Mouse (Mus musculus): Measurements from ENCODE around the gene Tmeff1.
"Not testable (repeated sequence)": the region's sequence is repeated elsewhere in the genome, so short reads cannot be mapped to it uniquely, and the experiment has no call there.

Gene Tmeff1

DNA sequence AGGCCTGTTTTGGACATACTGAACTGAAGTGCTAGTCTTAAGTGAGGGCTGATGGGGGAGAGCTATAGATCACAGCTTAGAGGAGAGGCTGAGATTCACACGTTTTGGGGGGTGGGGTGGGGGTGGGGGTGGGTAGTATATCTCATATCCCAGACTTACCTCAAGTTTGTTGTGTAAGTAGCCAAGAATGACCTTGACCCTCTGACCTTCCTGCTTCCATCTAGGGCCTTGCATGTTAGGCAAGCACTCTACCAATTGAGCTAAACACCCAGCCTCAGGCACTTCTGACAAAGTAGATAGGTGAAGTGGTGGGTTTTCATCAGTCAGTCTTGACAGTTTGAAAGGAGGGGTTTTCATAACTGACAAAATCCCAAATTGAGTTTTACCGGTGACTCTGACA is 92.8 kb downstream of the Tmeff1 start:
- POLR2A ChIA-PET: interaction anchor here in 1 of 4 experiments (0.9 to 1.6 kb wide), 2 partner anchors 40 to 92 kb away, joined by 3 to 7 read pairs; no protein-coding TSS in a partner anchor
- CTCF ChIA-PET: interaction anchor here in 1 of 4 experiments (0.6 kb wide), 2 partner anchors 21 to 210 kb away, joined by 8 to 12 read pairs; no protein-coding TSS in a partner anchor

DNA sequence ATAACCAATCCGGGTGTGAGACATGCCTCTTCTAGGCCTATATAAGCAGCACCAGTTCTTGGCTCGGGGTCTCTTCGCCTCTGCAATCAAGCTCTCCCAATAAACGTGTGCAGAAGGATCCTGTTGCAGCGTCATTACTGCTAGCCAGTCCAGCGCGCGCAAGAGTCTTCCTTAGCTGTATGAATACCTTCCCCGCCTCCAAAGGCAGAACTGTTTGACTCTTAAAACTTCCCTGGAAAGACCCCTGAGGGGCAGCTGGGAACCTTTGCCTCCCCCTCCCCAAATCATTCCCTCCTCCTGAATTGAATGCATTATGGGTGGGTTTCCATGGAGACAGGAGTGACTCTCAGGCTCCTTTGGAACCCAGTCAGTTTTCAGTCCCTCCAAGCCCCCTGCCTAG is 93.8 kb downstream of the Tmeff1 start:
- ChIA-PET POLR2A (interaction anchor here in 1 of 4 experiments (1.2 kb wide), 1 partner anchor 95 kb away, joined by 4 read pairs; no protein-coding TSS in a partner anchor), CTCF (no interaction called here)

DNA sequence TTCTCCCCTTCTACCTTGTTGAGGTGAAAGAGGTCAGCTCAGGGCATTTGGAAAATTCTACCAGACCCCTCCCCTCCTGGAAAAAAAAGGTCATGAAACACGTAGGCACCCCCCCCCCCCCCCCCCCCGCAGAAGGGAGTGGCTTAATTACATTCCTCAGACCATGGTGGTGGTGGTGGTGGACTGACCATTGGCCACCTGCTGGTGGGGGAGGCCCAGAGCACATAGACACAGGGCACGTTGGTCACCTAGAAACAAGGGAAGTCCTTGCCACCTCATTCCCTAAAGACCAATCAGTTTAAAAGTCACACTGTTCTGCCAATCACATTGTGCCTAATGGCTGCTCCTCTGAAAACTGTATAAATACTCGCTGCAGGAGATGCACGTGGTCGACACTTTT is 94.8 kb downstream of the Tmeff1 start:
- POLR2A ChIA-PET: interaction anchor here in 2 of 4 experiments (0.6 to 1.2 kb wide), 3 partner anchors 96 to 953 kb away, joined by 3 to 4 read pairs (median 3); no protein-coding TSS in a partner anchor
- CTCF ChIA-PET: interaction anchor here in 1 of 4 experiments (0.7 kb wide), 1 partner anchor 13 kb away, joined by 9 read pairs; no protein-coding TSS in a partner anchor

DNA sequence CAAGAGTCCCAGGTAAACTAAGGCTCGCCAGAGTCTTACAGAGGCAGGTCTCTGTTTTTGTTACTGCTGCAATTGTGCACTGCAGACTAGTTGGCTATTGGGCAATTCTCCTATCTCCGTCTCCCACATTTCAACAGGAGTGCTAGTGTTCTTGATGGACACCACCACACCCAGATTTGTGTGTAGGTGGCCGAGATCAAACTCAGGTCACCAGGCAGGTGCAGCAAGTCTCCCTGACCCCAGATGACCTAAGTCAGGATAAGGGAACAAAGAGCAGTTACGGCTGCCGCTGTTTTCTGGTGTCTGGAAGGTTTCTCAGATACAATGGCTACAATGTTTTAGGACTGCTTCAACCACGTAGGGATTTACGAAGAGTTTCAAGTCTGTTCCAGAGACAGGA is 95.2 kb downstream of the Tmeff1 start:
- ChIA-PET CTCF (interaction anchor here in 1 of 4 experiments (0.8 kb wide), 1 partner anchor 45 kb away, joined by 5 read pairs; no protein-coding TSS in a partner anchor), POLR2A (interaction anchor here in 2 of 4 experiments (0.7 to 1.2 kb wide), 4 partner anchors 54 to 110 kb away, joined by 3 to 6 read pairs (median 4); no protein-coding TSS in a partner anchor)

DNA sequence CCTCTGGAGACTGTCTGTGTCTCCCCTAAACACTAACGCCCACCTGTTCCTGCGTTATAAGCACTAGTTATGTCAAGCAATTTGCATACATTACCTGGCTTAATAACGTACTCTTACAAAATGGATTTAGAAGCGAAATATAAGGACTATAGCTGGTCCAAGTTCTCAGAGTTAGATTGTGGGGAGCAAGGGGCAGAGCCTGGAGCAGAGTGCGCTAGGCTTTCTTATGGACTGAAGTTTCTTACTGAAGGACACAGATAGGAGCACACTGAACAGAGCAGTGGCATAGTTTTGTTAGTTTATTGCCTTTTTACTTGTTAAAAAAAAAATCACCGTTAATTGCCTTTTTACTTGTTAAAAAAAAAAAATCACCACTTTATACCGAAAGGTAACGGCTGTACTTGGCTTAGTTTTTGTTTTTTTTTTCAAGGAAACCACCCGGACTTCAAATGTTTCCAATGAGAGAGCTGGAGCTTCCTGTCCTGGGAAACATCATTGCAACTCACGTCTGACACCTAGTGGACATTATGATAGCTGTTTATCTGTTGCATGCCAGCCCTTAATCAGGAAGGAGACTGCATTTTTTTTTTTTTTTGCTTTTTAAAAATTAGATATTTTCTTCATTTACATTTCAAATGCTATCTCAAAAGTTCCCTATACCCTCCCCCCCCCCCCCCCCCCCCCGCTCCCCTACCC is 95.8 kb downstream of the Tmeff1 start:
- ChIA-PET CTCF (interaction anchor here in 3 of 4 experiments (0.5 to 1.4 kb wide), 36 partner anchors 8 to 1430 kb away, joined by 3 to 17 read pairs (median 4); partner anchors contain the start of gene Tmeff1 (in 1 of the 3)), POLR2A (interaction anchor here in 3 of 4 experiments (0.5 to 1.2 kb wide), 13 partner anchors 8 to 617 kb away, joined by 3 to 9 read pairs (median 3); partner anchors contain the start of gene Tmeff1 (in 1 of the 3))

DNA sequence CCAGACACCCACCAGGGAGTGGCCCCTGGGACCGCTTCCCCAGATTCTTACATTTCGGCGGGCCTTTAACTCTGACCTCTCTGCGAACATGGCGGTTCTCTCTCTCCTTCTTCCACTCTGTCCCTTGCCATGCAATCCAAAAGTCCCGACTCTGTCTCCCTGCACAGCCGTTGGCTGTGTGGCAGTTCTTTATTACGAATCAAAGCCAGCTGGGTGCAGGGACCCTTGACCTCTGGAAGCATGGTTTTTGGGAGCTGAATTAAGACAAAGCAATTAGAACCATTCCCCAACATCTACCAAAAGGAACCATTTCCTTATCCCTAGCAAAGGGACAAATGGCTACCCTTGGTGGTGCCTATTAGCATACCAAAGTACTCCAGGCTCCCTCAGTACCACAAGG is 98.2 kb downstream of the Tmeff1 start:
- CTCF ChIA-PET: no interaction called here
- POLR2A ChIA-PET: no interaction called here

DNA sequence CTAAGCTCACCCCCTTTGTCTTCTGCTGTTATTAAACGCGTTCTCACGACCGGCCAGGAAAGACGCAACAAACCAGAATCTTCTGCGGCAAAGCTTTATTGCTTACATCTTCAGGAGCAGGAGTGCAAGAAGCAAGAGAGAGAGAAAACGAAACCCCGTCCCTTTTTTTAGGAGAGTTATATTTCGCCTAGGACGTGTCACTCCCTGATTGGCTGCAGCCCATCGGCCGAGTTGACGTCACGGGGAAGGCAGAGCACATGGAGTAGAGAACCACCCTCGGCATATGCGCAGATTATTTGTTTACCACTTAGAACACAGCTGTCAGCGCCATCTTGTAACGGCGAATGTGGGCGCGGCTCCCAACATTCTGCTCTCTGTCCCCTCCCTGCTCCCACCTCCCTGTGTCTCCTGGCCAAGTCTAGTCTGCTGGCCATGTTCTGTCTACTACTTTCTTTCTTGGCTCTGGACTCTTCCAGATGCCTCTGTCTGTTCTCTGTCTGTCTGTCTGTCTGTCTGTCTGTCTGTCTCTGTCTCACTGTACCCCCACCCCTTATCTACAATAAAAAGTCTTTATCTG is 98.7 kb downstream of the Tmeff1 start:
- CTCF ChIA-PET, POLR2A ChIA-PET: not testable (repeated sequence)

DNA sequence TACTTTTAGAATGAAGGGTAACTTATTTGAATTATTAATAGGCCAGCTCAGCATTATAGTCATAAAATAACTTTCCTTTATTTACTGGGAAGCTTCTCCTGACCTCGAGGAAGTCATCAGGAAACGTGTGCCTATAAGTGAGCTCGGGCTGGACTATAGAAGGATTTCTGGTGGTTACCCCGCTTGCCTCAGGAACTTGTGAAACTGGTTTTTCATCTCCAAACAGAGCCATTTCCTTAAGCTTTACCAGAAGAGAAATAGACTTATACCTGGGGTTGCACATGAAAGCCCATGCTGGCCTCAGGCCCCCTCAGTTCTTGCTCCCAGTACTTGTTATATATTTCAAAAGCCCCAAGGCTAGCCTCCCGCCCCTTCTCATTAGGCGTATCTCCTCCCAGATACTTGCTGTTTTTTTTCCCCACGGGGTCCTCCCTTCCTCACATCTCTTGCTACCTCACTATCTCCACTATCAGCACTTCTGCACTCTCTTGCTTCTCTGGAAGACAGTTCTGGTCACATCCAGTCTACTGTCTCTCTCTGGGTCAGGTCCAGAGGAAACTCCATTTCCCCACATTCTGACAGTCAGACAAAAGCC is 99.7 kb downstream of the Tmeff1 start:
- ChIA-PET POLR2A (no interaction called here), CTCF (no interaction called here)

DNA sequence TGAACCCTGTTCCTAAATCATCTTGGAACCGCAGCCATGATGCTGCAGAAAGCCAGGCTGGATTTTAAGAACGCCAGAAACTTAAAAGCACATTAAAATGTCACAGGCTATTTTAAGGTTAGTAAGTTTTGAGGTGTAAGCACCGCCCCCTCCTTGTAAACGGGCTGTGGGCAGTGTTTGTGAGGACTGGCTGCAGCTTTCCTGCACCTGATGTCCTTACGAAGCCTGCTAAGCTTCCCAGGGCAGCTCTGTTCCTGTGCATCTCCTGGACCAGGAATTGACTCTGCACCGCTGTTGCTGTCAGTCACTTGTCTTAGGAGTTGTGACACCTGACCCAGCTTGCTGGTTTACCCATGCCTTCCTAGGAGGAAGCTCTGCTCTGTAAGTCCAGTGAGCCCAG is 103.2 kb downstream of the Tmeff1 start:
- POLR2A ChIA-PET: interaction anchor here in 1 of 4 experiments (0.6 to 0.8 kb wide), 2 partner anchors 8 to 103 kb away, joined by 3 read pairs; partner anchors contain the start of gene Tmeff1
- CTCF ChIA-PET: no interaction called here

DNA sequence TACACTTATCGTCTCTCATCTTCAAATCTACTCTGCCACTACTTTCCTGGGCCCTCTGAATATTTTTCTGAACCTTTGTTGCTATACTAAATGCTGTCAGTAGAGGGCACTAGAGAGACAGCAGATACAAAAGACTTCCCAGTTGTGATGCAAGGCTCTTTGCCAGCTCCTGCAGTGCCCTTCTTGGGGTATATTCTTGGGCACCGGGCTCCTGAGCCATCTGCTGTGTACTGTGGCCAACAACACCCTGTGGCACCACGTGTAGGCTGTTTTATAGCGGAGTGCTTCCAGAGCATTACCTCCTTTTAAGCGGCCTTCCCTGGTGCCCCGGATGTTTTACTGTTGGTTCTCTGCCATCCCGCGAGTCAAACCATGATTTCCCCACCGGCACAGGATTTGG is 105.7 kb downstream of the Tmeff1 start:
- ChIA-PET POLR2A (interaction anchor here in 1 of 4 experiments (0.6 kb wide), 1 partner anchor 123 kb away, joined by 3 read pairs; no protein-coding TSS in a partner anchor), CTCF (interaction anchor here in 1 of 4 experiments (1.4 kb wide), 1 partner anchor 10 kb away, joined by 4 read pairs; no protein-coding TSS in a partner anchor)

DNA sequence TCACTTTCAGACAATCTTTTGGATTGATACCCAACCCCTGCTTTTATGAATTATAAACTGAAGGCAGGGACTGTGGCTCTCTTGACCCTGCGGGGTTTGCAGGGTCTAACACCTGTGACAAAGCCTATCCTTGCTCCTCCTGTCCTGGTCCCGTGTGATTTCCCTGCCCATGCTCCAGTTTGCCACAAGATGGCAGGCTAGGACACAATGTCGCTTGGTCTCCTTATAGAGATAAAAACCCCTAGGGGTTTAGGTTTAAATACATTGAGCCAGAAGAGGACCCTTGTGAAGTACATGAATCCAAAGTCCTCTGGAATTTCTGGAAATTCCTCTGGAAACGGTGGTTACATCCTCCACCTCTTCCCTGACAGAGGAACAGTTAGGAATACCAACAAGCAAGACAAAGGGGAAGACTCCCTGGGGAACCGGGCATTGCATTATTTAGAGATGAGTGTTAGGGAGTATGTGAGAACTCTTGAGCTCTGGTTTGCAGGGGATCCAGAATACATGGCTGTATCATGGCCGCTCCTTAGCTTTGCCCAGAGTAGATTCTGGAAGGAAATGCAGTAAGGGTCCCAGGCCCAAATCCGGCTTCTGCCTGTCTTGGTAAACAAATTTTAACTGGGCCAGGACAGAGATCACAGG is 106.9 kb downstream of the Tmeff1 start:
- CTCF ChIA-PET: interaction anchor here in 3 of 4 experiments (0.5 to 1.0 kb wide), 4 partner anchors 11 to 461 kb away, joined by 3 read pairs; no protein-coding TSS in a partner anchor
- POLR2A ChIA-PET: no interaction called here

DNA sequence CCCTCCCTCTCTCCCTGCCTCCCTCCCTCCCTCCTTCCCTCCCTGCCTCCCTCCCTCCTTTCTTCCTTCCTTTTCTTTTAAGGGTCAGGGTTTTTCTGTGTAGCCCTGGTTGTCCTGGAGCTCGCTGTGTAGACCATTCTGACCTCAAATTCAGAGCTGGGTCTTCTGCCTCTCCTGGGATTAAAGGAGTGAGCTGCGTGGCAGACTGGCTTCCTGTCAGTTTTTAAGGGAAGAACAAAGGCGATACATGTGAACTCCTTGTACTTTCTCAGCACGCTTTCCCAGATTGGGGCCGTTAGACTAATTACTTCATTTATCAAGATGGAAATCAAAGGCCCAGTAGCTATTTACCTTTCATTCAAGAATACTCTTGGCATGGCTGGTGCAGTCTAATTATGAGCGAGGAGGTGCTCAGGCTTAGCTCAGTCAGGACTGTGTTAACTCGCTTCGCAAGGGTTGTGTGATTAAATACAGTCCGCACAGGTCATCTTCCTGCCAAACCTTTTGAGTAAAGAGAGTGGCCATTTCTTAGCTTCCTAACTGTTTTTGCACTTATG is 107.8 kb downstream of the Tmeff1 start:
- ChIA-PET CTCF (interaction anchor here (0.5 to 1.0 kb wide), 4 partner anchors 11 to 460 kb away, joined by 3 to 5 read pairs (median 3); no protein-coding TSS in a partner anchor), POLR2A (interaction anchor here in 1 of 4 experiments (0.6 kb wide), 1 partner anchor 86 kb away, joined by 4 read pairs; no protein-coding TSS in a partner anchor)

DNA sequence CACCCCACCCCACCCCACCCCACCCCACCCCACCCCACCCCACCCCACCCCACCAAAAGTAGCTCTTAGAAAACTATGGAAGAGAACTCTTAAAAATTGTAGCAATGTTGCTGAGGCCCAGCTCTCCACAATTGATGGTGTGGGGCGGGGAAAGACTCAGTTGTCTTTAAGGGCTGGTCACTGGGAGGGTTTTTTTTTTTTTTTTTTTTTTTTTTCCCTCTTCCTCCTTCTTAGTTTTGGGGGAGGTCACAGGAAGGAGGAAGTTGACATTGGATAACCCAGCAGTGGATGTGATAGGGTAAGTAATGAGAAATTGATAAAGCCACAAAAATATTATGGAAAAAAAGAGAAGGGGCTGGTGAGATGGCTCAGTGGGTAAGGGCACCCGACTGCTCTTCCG is 111.7 kb downstream of the Tmeff1 start:
- ChIA-PET CTCF (interaction anchor here in 1 of 4 experiments (0.7 kb wide), 1 partner anchor 243 kb away, joined by 3 read pairs; no protein-coding TSS in a partner anchor), POLR2A (interaction anchor here in 1 of 4 experiments (0.6 kb wide), 2 partner anchors 9 to 336 kb away, joined by 3 to 4 read pairs; no protein-coding TSS in a partner anchor)

DNA sequence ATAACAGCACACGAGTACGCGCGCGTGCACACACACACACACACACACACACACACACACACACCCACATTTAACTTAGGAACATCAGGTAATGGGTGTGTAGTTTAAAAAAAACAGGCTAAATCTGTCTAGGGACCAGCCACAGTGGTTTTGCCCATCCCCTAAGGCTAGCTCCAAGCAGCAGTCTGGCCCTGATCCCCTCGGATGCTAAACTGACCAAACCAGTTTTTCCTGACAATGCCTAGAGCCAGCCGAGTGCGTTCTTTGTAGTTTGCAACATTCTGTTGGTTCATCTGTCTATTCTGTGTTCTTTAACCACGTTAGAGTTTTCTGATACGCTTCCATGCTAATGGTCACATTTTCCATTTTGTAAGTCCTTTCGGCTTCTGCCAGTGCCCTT is 112.3 kb downstream of the Tmeff1 start:
- POLR2A ChIA-PET: no interaction called here
- CTCF ChIA-PET: interaction anchor here in 1 of 4 experiments (0.7 kb wide), 1 partner anchor 352 kb away, joined by 5 read pairs; no protein-coding TSS in a partner anchor

All from embryonic stem cell, embryonic (primary cell).